Mouse (Mus musculus) liver, embryonic 16.5 days (tissue): ENCODE data around the gene Hoxd9. TPM values are rescaled to one million over a fixed set of nuclear protein-coding genes. Genes with fewer than 3 reads are reported as not detected.

Experiments used
- ATAC-seq: fragments of 200-750 bp; cut with Nextera tagmentation; 2 replicates; pipeline ENCODE4 v1.8.0; 2017; ENCODE audit warnings: low read depth, mild to moderate bottlenecking, moderate number of reproducible peaks, moderate library complexity
- H3K27ac ChIP-seq: fragments of 300-500 bp; sonication (generic); 2 replicates; pipeline ENCODE4 v1.5.1; 2014; ENCODE audit warnings: mild to moderate bottlenecking, low read length
- H3K27me3 ChIP-seq: fragments of 300-500 bp; sonication (generic); 2 replicates; pipeline ENCODE4 v1.6.1; 2014; ENCODE audit warnings: low read depth, low read length, mixed read lengths; ENCODE audit not compliant: control insufficient read depth, insufficient read depth
- H3K36me3 ChIP-seq: fragments of 300-500 bp; sonication (generic); 2 replicates; pipeline ENCODE4 v1.6.1; 2014; ENCODE audit warnings: mild to moderate bottlenecking; ENCODE audit not compliant: control insufficient read depth, insufficient read depth
- H3K4me1 ChIP-seq: fragments of 300-500 bp; sonication (generic); 2 replicates; pipeline ENCODE4 v1.6.1; 2014; ENCODE audit warnings: low read depth, low read length, mixed read lengths; ENCODE audit not compliant: control insufficient read depth
- H3K4me2 ChIP-seq: fragments of 300-500 bp; sonication (generic); 2 replicates; pipeline ENCODE4 v1.6.1; 2014; ENCODE audit warnings: low read depth, low read length, mixed read lengths
- H3K4me3 ChIP-seq: fragments of 300-500 bp; sonication (generic); 2 replicates; pipeline ENCODE4 v1.5.1; 2014; ENCODE audit warnings: low read depth, mild to moderate bottlenecking, low read length
- H3K9ac ChIP-seq: fragments of 300-500 bp; sonication (generic); 2 replicates; pipeline ENCODE4 v1.6.1; 2014; ENCODE audit warnings: low read depth, low read length
- H3K9me3 ChIP-seq: fragments of 300-500 bp; sonication (generic); replicated peaks from 2 replicates; pipeline ENCODE4 v1.6.1; 2016; ENCODE audit warnings: low read length; ENCODE audit not compliant: control insufficient read depth
- whole genome bisulfite sequencing: fragments of 180-500 bp; shearing (Covaris S2); extraction: QIAGEN DNeasy Blood & Tissue Kit; methylation state at CpG from one replicate; pipeline ENCODE4 v1.1.7; 2014; ENCODE audit not compliant: insufficient replicate concordance; 5-methylcytosine and 5-hydroxymethylcytosine counted together
- polyA plus RNA-seq: library from polyadenylated mRNA; unstranded; fragments of >200 nt; fragmentation: Nextera tagmentation; extraction: Ambion mirVana; gene quantifications from 2 replicates; pipeline ENCODE4 v1.2.1, GENCODE M21; 2015

Gene Hoxd9
- polyA plus RNA-seq, 1 experiment from 2014 or later = not detected

GRCm38 (mm10) chr2:74726973-74727639 is 29.6 kb downstream of the Hoxd9 start:
- H3K4me2 ChIP-seq = peak overlapping the region; percentile 8
- no peak for ATAC-seq
- 4% methylated on average over 39 of the region's 43 CpGs for WGBS
- H3K27ac ChIP-seq = no peak overlapping the region
- H3K4me1 ChIP-seq = no peaks in the 10 kb centered on the region
- H3K27me3 ChIP-seq = peaks cover 92% of the 10 kb centered on the region
- no peak overlapping the region for H3K9ac ChIP-seq
- no peak overlapping the region for H3K4me3 ChIP-seq
- no peaks in the 10 kb centered on the region for H3K36me3 ChIP-seq
- no peaks in the 10 kb centered on the region for H3K9me3 ChIP-seq

- 11% methylated on average over 25 of the region's 25 CpGs for WGBS
- no peak for ATAC-seq
- no peaks in the 10 kb centered on the region for H3K9me3 ChIP-seq
- H3K27me3 ChIP-seq = peaks cover 95% of the 10 kb centered on the region
- no peak overlapping the region for H3K9ac ChIP-seq
- H3K36me3 ChIP-seq = no peaks in the 10 kb centered on the region
- H3K27ac ChIP-seq = no peak overlapping the region
- no peaks in the 10 kb centered on the region for H3K4me1 ChIP-seq
- no peak overlapping the region for H3K4me3 ChIP-seq
- no peak overlapping the region for H3K4me2 ChIP-seq
These were observed 30.2 kb downstream of the Hoxd9 start for GRCm38 (mm10) chr2:74727640-74728302.

GRCm38 (mm10) chr2:74728303-74728680 is 30.8 kb downstream of the Hoxd9 start:
- H3K27ac ChIP-seq = no peak overlapping the region
- no peak for ATAC-seq
- no peak overlapping the region for H3K4me3 ChIP-seq
- H3K36me3 ChIP-seq = no peaks in the 10 kb centered on the region
- peaks cover 95% of the 10 kb centered on the region for H3K27me3 ChIP-seq
- no peak overlapping the region for H3K4me2 ChIP-seq
- H3K9ac ChIP-seq = no peak overlapping the region
- no peaks in the 10 kb centered on the region for H3K9me3 ChIP-seq
- H3K4me1 ChIP-seq = no peaks in the 10 kb centered on the region
- 33% methylated on average over 13 of the region's 13 CpGs for WGBS

GRCm38 (mm10) chr2:74730331-74730730 is 32.8 kb downstream of the Hoxd9 start:
- Histone ChIP-seq H3K4me1 (no peaks in the 10 kb centered on the region), H3K27ac (no peak overlapping the region), H3K36me3 (no peaks in the 10 kb centered on the region), H3K4me2 (no peak overlapping the region), H3K9ac (no peak overlapping the region), H3K4me3 (no peak overlapping the region), H3K9me3 (no peaks in the 10 kb centered on the region), H3K27me3 (peaks cover 95% of the 10 kb centered on the region)
- 31% methylated on average over 8 of the region's 8 CpGs for WGBS
- ATAC-seq = no peak

GRCm38 (mm10) chr2:74731055-74731454 is 33.5 kb downstream of the Hoxd9 start:
- Histone ChIP-seq H3K27ac (no peak overlapping the region), H3K27me3 (peaks cover 95% of the 10 kb centered on the region), H3K9me3 (no peaks in the 10 kb centered on the region), H3K4me1 (no peaks in the 10 kb centered on the region), H3K4me3 (no peak overlapping the region), H3K9ac (no peak overlapping the region), H3K36me3 (no peaks in the 10 kb centered on the region), H3K4me2 (no peak overlapping the region)
- no peak for ATAC-seq

DNA sequence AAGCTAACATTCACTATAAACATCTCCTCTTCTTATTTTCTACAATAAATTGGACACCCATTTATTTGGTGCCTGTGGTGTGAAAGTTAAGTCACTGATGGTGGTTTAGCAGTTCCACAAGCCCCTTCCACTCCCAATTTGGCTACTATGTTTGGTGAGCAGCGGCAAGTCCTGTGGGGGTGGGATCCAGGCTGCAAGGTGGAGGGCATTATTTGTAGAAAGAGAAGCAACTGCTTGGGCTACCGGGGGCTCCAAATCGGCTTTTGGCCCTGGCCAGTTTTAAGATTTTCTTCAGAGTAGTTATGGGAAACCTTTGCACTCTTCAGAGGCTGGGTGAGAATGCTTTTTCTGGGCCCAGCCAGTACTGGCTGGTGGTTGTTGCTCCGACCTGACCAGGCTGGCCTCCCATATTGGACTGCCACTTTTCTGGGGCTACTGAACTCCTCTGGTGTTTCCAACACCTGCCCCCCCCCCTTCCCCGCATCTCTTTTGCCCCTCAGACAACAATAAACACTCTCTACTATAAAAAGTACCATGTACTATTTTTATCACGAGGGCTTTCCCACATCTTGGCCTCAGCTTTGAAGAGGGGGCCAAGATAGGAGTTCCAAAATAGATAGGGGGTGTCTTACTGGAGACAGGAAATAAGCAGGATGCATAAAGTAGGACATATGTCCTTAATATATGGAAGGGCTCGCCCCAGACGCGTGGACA is 34.4 kb downstream of the Hoxd9 start:
- Histone ChIP-seq H3K27me3 (peaks cover 95% of the 10 kb centered on the region), H3K4me3 (no peak overlapping the region)
- WGBS = 13% methylated on average over 9 of the region's 9 CpGs

GRCm38 (mm10) chr2:74732513-74733316 is 35.2 kb downstream of the Hoxd9 start:
- Histone ChIP-seq H3K27me3 (peaks cover 95% of the 10 kb centered on the region), H3K27ac (no peak overlapping the region), H3K9me3 (no peaks in the 10 kb centered on the region), H3K4me3 (no peak overlapping the region), H3K4me1 (no peaks in the 10 kb centered on the region), H3K9ac (no peak overlapping the region), H3K4me2 (no peak overlapping the region), H3K36me3 (no peaks in the 10 kb centered on the region)
- ATAC-seq = no peak
- 4% methylated on average over 52 of the region's 52 CpGs for WGBS

More for the DNA sequence above, 34.4 kb downstream of the Hoxd9 start:
- Histone ChIP-seq H3K4me2 (no peak overlapping the region), H3K36me3 (no peaks in the 10 kb centered on the region), H3K4me1 (no peaks in the 10 kb centered on the region), H3K9ac (no peak overlapping the region), H3K9me3 (no peaks in the 10 kb centered on the region), H3K27ac (no peak overlapping the region)
- no peak for ATAC-seq

DNA sequence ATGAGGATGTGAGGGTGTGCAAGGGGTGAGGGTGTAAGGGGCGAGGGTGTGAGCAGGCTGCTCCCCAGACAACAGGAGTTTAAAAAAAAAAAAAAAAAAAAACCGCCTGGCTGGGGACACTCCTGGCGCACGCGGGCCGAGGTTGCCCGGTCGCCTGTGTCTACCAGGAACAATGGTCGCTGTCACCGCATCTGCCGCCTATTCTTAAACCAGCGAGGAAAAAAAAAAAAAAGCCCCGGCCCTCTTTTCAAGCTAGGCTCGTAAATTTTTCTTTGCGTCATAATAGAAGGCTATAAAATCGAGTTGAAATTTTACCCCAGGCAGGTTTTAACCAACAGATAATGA is 35.8 kb downstream of the Hoxd9 start:
- ATAC-seq = no peak

More for the DNA sequence above, 35.8 kb downstream of the Hoxd9 start:
- Histone ChIP-seq H3K27me3 (peaks cover 95% of the 10 kb centered on the region), H3K4me3 (no peak overlapping the region), H3K4me2 (no peak overlapping the region), H3K27ac (no peak overlapping the region), H3K9ac (no peak overlapping the region), H3K9me3 (no peaks in the 10 kb centered on the region), H3K4me1 (no peaks in the 10 kb centered on the region), H3K36me3 (no peaks in the 10 kb centered on the region)
- under 1% methylated on average over 16 of the region's 16 CpGs for WGBS
